Comparison of ENCODE assay signal across 18 mouse cellular contexts in genomic region chr10:74305439-74306158, GRCm38 (mm10).
DNase-seq lines count a peak whose midpoint lies in the region; ATAC-seq and TF ChIP-seq lines count a peak whose summit lies in the region.
"Had no signal": no experiment of that assay in that cellular context is flagged by ENCODE, and none has a peak within 500 bp of the region (broad histone marks: within the 10 kb centered on the region; RNA-seq: fewer than 3 reads in every experiment).

No protein-coding gene starts in this region.

- 46% methylated on average over 5 of the region's 5 CpGs for WGBS in kidney, embryonic 14.5 days
- 34% methylated on average over 5 of the region's 5 CpGs for WGBS in lung, embryonic 16.5 days
- WGBS in hindbrain, postnatal 0 days = 67% methylated on average over 5 of the region's 5 CpGs

- no peak overlapping the region for H3K4me2 ChIP-seq in kidney, embryonic 14.5 days (replicated peaks; ENCODE audit: low read depth, low read length)
- no peak overlapping the region for H3K4me2 ChIP-seq in lung, embryonic 16.5 days (ENCODE audit: low read depth, low read length)
- H3K4me2 ChIP-seq in hindbrain, postnatal 0 days (ENCODE audit: low read depth, low read length) = no peak overlapping the region
- H3K4me2 ChIP-seq: forebrain, embryonic 15.5 days; hindbrain, embryonic 12.5 days had no signal

- no peak for ATAC-seq in kidney, embryonic 14.5 days (ENCODE audit: low FRiP score, low TSS enrichment)
- peak; percentile 90 for ATAC-seq in lung, embryonic 16.5 days (ENCODE audit: low read depth)
- no peak for ATAC-seq in hindbrain, postnatal 0 days
- ATAC-seq: forebrain, embryonic 15.5 days had no signal

- H3K4me3 ChIP-seq in kidney, embryonic 14.5 days (ENCODE audit: low read length) = no peak overlapping the region
- no peak overlapping the region for H3K4me3 ChIP-seq in lung, embryonic 16.5 days (ENCODE audit: low read length)
- no peak overlapping the region for H3K4me3 ChIP-seq in hindbrain, postnatal 0 days (ENCODE audit: low read length)
- H3K4me3 ChIP-seq: forebrain, embryonic 15.5 days; heart, embryonic 10.5 days; hindbrain, embryonic 12.5 days had no signal

- no peak overlapping the region for H3K27ac ChIP-seq in kidney, embryonic 14.5 days (ENCODE audit: low read depth, low read length)
- peak overlapping the region; percentile 61; the same call in 1 of the 2 replicates for H3K27ac ChIP-seq in lung, embryonic 16.5 days (ENCODE audit: low read length)
- H3K27ac ChIP-seq in hindbrain, postnatal 0 days = no peak overlapping the region
- H3K27ac ChIP-seq: forebrain, embryonic 15.5 days; heart, embryonic 10.5 days; hindbrain, embryonic 12.5 days had no signal

- no peaks in the 10 kb centered on the region for H3K27me3 ChIP-seq in kidney, embryonic 14.5 days (ENCODE audit: control insufficient read depth, insufficient read depth, low read length)
- H3K27me3 ChIP-seq in lung, embryonic 16.5 days (ENCODE audit: control insufficient read depth, insufficient read depth, low read depth, low read length) = no peaks in the 10 kb centered on the region
- no peaks in the 10 kb centered on the region for H3K27me3 ChIP-seq in hindbrain, postnatal 0 days (ENCODE audit: insufficient read depth, low read length)
- H3K27me3 ChIP-seq: forebrain, embryonic 15.5 days; hindbrain, embryonic 12.5 days had no signal

- H3K36me3 ChIP-seq in kidney, embryonic 14.5 days (ENCODE audit: control insufficient read depth, insufficient read depth, low read length) = no peaks in the 10 kb centered on the region
- H3K36me3 ChIP-seq in lung, embryonic 16.5 days (ENCODE audit: control insufficient read depth, insufficient read depth, low read length) = no peaks in the 10 kb centered on the region
- H3K36me3 ChIP-seq in hindbrain, postnatal 0 days (ENCODE audit: insufficient read depth, low read length) = no peaks in the 10 kb centered on the region
- H3K36me3 ChIP-seq: forebrain, embryonic 15.5 days; heart, embryonic 10.5 days; hindbrain, embryonic 12.5 days had no signal

- no peaks in the 10 kb centered on the region for H3K9me3 ChIP-seq in kidney, embryonic 14.5 days (ENCODE audit: control insufficient read depth, low read length)
- no peaks in the 10 kb centered on the region for H3K9me3 ChIP-seq in lung, embryonic 16.5 days (ENCODE audit: control insufficient read depth, low read length)
- no peaks in the 10 kb centered on the region for H3K9me3 ChIP-seq in hindbrain, postnatal 0 days (ENCODE audit: low read length)
- H3K9me3 ChIP-seq: forebrain, embryonic 15.5 days; heart, embryonic 10.5 days; hindbrain, embryonic 12.5 days had no signal

- H3K9ac ChIP-seq in kidney, embryonic 14.5 days (ENCODE audit: low read depth, low read length) = no peak overlapping the region
- no peak overlapping the region for H3K9ac ChIP-seq in lung, embryonic 16.5 days (ENCODE audit: low read length)
- no peak overlapping the region for H3K9ac ChIP-seq in hindbrain, postnatal 0 days (replicated peaks; ENCODE audit: low read length)
- H3K9ac ChIP-seq: forebrain, embryonic 15.5 days; hindbrain, embryonic 12.5 days had no signal

- DNase-seq in kidney, postnatal 14 days = peak; percentile 30
- peak; percentile 40 for DNase-seq in brain, adult 2 months (ENCODE audit: low read depth, low spot score)
- peak; percentile 12 for DNase-seq in lung, postnatal 25 days (ENCODE audit: low spot score)
- DNase-seq in retina, postnatal 1 day = no peak
- no peak for DNase-seq in hindbrain, postnatal 0 days (ENCODE audit: low spot score)
- DNase-seq: adrenal gland, adult 2 months; adrenal gland, postnatal 25 days; cerebellum, adult 2 months; cerebellum, postnatal 10 days; gastrocnemius, postnatal 36 days; heart, adult 18-20 months; heart, postnatal 10 days; heart, postnatal 4 days had no signal

- no peak for TF ChIP-seq CTCF in hindbrain, postnatal 0 days (IDR thresholded peaks at IDR 0.05; ENCODE audit: low read depth)

- H3K4me1 ChIP-seq in kidney, embryonic 14.5 days (ENCODE audit: control insufficient read depth, insufficient read depth, low read length) = no peaks in the 10 kb centered on the region
- H3K4me1 ChIP-seq in lung, embryonic 16.5 days (replicated peaks; ENCODE audit: control insufficient read depth, insufficient read depth, low read length) = no peaks in the 10 kb centered on the region
- no peaks in the 10 kb centered on the region for H3K4me1 ChIP-seq in hindbrain, postnatal 0 days (ENCODE audit: insufficient read depth, low read length)
- H3K4me1 ChIP-seq: forebrain, embryonic 15.5 days; heart, embryonic 10.5 days; hindbrain, embryonic 12.5 days had no signal

Comparison
In these comparisons a context has a peak if more than half of its experiments do, and no peak if none do; other contexts are left out.
1. DNase-seq: peak in kidney, postnatal 14 days (single experiment), brain, adult 2 months (single experiment) and lung, postnatal 25 days (single experiment); none in retina, postnatal 1 day (single experiment) and hindbrain, postnatal 0 days (single experiment).